Mouse (Mus musculus) small intestine, adult 2 months (tissue): ENCODE data around the gene Zic4.

Experiments
- CTCF ChIP-seq: fragments of 200-500 bp; IDR thresholded peaks from 2 replicates; pipeline ENCODE4 v1.5.1; 2012; ENCODE audit warnings: low read depth, mild to moderate bottlenecking, control low read depth, inconsistent platforms, low read length, moderate library complexity, mixed read lengths; ENCODE audit not compliant: insufficient replicate concordance, insufficient read length; ENCODE audit errors: extremely low read depth
- POLR2A ChIP-seq: fragments of 200-500 bp; IDR thresholded peaks from 2 replicates; pipeline ENCODE4 v1.6.1; 2012; ENCODE audit warnings: low read depth, mild to moderate bottlenecking, control low read depth, inconsistent platforms, low read length, moderate library complexity

DNA sequence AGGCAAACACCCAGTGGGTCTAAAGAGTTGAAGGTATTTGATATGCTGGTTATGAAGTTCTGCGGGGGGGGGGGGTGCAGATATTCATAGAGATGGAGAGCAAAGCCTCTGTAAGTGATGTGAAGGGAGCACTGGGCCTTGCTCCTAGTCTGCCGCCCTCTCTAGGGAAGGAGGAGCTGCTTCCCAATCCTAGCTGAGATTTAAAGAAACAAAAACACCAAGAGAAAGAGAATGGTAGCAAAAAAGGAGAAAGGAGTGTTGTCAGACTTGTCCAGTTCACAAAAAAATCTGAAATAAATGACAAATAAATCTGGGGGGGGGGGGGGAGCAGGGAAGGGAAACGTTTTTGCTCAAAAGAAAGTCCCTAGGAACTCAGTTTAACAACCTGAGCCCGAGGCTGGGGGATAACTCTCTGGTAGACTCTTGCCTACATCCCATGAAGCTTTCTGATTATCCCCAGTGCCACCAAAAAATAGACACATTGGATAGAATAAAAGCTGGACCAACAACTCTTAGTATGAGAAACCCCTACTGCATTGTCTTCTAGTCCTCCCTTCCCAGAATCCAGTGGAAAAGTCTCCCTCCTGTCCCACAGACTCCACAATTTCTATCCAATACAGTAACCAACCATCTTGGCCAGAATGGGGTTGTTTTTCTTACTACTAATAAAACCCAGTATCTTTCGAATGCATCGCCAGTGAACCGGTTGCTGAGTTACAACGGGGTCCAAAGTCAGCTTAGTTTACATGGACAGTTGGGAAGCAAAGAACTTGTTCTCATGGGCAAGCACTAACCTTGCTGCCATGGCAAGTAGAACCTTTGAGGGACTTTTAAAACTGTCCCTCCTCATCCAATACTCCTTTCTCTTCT is 23.6 kb downstream of the Zic4 start:
- TF ChIP-seq POLR2A (no peak), CTCF (no peak)
